Mouse (Mus musculus) splenic B cell, adult 2 months (primary cell): ENCODE measurements around the gene Inpp4b.
A peak's percentile ranks its signal among the peaks of the same experiment; 100 is the strongest.

Experiments used
- DNase-seq: peaks from one replicate; pipeline ENCODE4 v3.0.0-alpha.2; 2011; ENCODE audit warnings: low read depth, low spot score
- H3K27me3 ChIP-seq: 2 replicates; pipeline ENCODE4 v1.6.1; 2012; ENCODE audit warnings: mild to moderate bottlenecking, low read length, moderate library complexity, mixed read lengths; ENCODE audit not compliant: control insufficient read depth, poor library complexity, insufficient read depth, severe bottlenecking
- H3K36me3 ChIP-seq: 2 replicates; pipeline ENCODE4 v1.6.1; 2012; ENCODE audit warnings: mild to moderate bottlenecking, low read length, moderate library complexity, mixed read lengths; ENCODE audit not compliant: control insufficient read depth, poor library complexity, insufficient read depth, severe bottlenecking

The Inpp4b gene

GRCm38 (mm10) chr8:81399071-81399470, 56.7 kb downstream of the Inpp4b start:
- DNase-seq, result peak; percentile 25
- H3K36me3 ChIP-seq, result 0 out of 2 replicates have a peak, but pooled peaks cover 2% of the 10 kb centered on the region

GRCm38 (mm10) chr8:81399501-81399900, 57.1 kb downstream of the Inpp4b start:
- no peak for DNase-seq
- Histone ChIP-seq H3K36me3 (0 out of 2 replicates have a peak, but pooled peaks cover 2% of the 10 kb centered on the region), H3K27me3 (no peaks in the 10 kb centered on the region)

More at GRCm38 (mm10) chr8:81399071-81399470, 56.7 kb downstream of the Inpp4b start:
- no peaks in the 10 kb centered on the region for H3K27me3 ChIP-seq

- no peaks in the 10 kb centered on the region for H3K27me3 ChIP-seq
- H3K36me3 ChIP-seq, result no peaks in the 10 kb centered on the region
- DNase-seq, result no peak
These were observed 70.4 kb downstream of the Inpp4b start for GRCm38 (mm10) chr8:81412707-81413106.

GRCm38 (mm10) chr8:81443957-81444356, 101.6 kb downstream of the Inpp4b start:
- no peak for DNase-seq
- H3K27me3 ChIP-seq, result no peaks in the 10 kb centered on the region
- H3K36me3 ChIP-seq, result no peaks in the 10 kb centered on the region

- no peaks in the 10 kb centered on the region for H3K27me3 ChIP-seq
- peak; percentile 74 for DNase-seq
- no peaks in the 10 kb centered on the region for H3K36me3 ChIP-seq
These were observed 107.4 kb downstream of the Inpp4b start for GRCm38 (mm10) chr8:81449798-81450197.

GRCm38 (mm10) chr8:81452082-81452481, 109.7 kb downstream of the Inpp4b start:
- no peaks in the 10 kb centered on the region for H3K36me3 ChIP-seq
- DNase-seq, result no peak
- no peaks in the 10 kb centered on the region for H3K27me3 ChIP-seq

- Histone ChIP-seq H3K36me3 (no peaks in the 10 kb centered on the region), H3K27me3 (no peaks in the 10 kb centered on the region)
- DNase-seq, result no peak
These were observed 112.5 kb downstream of the Inpp4b start for GRCm38 (mm10) chr8:81454830-81455229.

GRCm38 (mm10) chr8:81463762-81464161, 121.4 kb downstream of the Inpp4b start:
- DNase-seq, result peak; percentile 20

GRCm38 (mm10) chr8:81466776-81467175, 124.4 kb downstream of the Inpp4b start:
- DNase-seq, result peak; percentile 76
- Histone ChIP-seq H3K27me3 (no peaks in the 10 kb centered on the region), H3K36me3 (no peaks in the 10 kb centered on the region)

More at GRCm38 (mm10) chr8:81463762-81464161, 121.4 kb downstream of the Inpp4b start:
- Histone ChIP-seq H3K36me3 (no peaks in the 10 kb centered on the region), H3K27me3 (no peaks in the 10 kb centered on the region)

- Histone ChIP-seq H3K36me3 (no peaks in the 10 kb centered on the region), H3K27me3 (no peaks in the 10 kb centered on the region)
- peak; percentile 65 for DNase-seq
These were observed 136.3 kb downstream of the Inpp4b start for GRCm38 (mm10) chr8:81478674-81479073.

GRCm38 (mm10) chr8:81483834-81484233, 141.5 kb downstream of the Inpp4b start:
- Histone ChIP-seq H3K36me3 (no peaks in the 10 kb centered on the region), H3K27me3 (no peaks in the 10 kb centered on the region)
- DNase-seq, result peak; percentile 39

GRCm38 (mm10) chr8:81485626-81486025, 143.3 kb downstream of the Inpp4b start:
- H3K36me3 ChIP-seq, result no peaks in the 10 kb centered on the region
- no peak for DNase-seq
- no peaks in the 10 kb centered on the region for H3K27me3 ChIP-seq

- H3K27me3 ChIP-seq, result no peaks in the 10 kb centered on the region
- no peaks in the 10 kb centered on the region for H3K36me3 ChIP-seq
- DNase-seq, result no peak
These were observed 147.7 kb downstream of the Inpp4b start for GRCm38 (mm10) chr8:81489894-81490661.

GRCm38 (mm10) chr8:81491097-81491705, 148.8 kb downstream of the Inpp4b start:
- Histone ChIP-seq H3K36me3 (no peaks in the 10 kb centered on the region), H3K27me3 (no peaks in the 10 kb centered on the region)
- DNase-seq, result peak; percentile 10

GRCm38 (mm10) chr8:81491706-81492204, 149.4 kb downstream of the Inpp4b start:
- Histone ChIP-seq H3K36me3 (no peaks in the 10 kb centered on the region), H3K27me3 (no peaks in the 10 kb centered on the region)
- DNase-seq, result no peak
